In the genomic region with DNA sequence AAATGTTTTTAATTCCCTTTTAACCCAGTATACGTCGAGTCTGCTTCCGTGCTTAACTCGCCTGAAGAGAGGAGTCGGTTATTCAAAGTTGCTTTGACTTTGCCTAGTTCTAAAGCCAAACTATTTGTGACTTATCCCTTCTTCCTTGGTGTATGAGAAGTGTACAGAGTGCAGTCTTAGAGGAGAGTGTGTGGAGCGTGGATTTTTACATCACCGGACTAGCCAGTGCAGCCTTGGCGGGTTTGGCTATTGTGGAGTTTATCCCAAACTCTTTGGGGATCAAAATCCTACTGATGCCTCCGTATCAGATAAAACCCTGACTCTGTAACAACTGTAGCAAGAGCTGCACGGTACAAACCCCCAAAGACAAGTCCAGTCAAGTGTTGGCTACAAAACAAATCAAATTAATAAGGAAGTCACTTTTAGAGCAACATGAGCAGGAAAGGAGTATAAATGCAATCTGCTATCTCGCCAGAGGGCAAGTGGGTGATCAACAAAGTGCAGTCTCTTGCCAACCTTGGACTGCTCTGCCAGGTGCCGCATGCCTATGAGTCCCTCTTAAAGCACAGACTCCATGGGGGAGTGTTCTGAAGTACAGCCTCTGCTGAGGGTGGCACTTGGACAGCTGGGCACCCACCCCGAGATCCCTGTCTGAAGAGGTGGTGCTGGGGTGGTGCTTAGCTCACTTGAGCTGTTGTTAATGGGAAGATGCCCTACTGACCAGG, we compare ENCODE assay signal across 12 mouse cellular contexts. TPM values are rescaled to one million over a fixed set of nuclear protein-coding genes. Genes with fewer than 3 reads are reported as not detected.
DNase-seq lines count a peak whose midpoint lies in the region; ATAC-seq and TF ChIP-seq lines count a peak whose summit lies in the region.
"Not testable (repeated sequence)": the region's sequence is repeated elsewhere in the genome, so short reads cannot be mapped to it uniquely, and the experiment has no call there.
"Had no signal": no experiment of that assay in that cellular context is flagged by ENCODE, and none has a peak within 500 bp of the region (broad histone marks: within the 10 kb centered on the region; RNA-seq: fewer than 3 reads in every experiment).

No protein-coding gene starts in this region.

- not testable (repeated sequence) for H3K27me3 ChIP-seq in CH12.LX (replicated peaks); embryonic facial prominence, embryonic 13.5 days; hindbrain, embryonic 15.5 days; kidney, embryonic 14.5 days (ENCODE audit: control insufficient read depth, insufficient read depth, low read length); limb, embryonic 13.5 days; neural tube, embryonic 13.5 days

- not testable (repeated sequence) for ATAC-seq in embryonic facial prominence, embryonic 13.5 days (ENCODE audit: insufficient number of reproducible peaks, insufficient read depth, low FRiP score, low TSS enrichment, low read depth); kidney, embryonic 14.5 days (ENCODE audit: low FRiP score, low TSS enrichment); limb, embryonic 13.5 days (ENCODE audit: low FRiP score, low read depth); neural tube, embryonic 13.5 days (ENCODE audit: low read depth)
- ATAC-seq in granulocyte monocyte progenitor cell, adult 5-6 weeks (replicated peaks; ENCODE audit: poor library complexity, severe bottlenecking) = peak; percentile 30; the same call in 1 of the 2 replicates
- peak; percentile 59; the same call in 1 of the 2 replicates for ATAC-seq in hindbrain, embryonic 15.5 days (ENCODE audit: low FRiP score, low read depth)
- ATAC-seq in megakaryocyte-erythroid progenitor cell, adult 5-6 weeks (replicated peaks; ENCODE audit: low FRiP score, low TSS enrichment, poor library complexity, severe bottlenecking) = 0 out of 2 replicates have a peak, but pooled peaks have one; percentile 37

- not testable (repeated sequence) for H3K9me3 ChIP-seq in CH12.LX (replicated peaks; ENCODE audit: low read length); embryonic facial prominence, embryonic 13.5 days; hindbrain, embryonic 15.5 days; kidney, embryonic 14.5 days (ENCODE audit: control insufficient read depth, low read length); limb, embryonic 13.5 days; neural tube, embryonic 13.5 days

- TF ChIP-seq EP300 in CH12.LX (IDR thresholded peaks at IDR 0.05; ENCODE audit: low read length) = not testable (repeated sequence)

- TF ChIP-seq POLR2A in CH12.LX (IDR thresholded peaks at IDR 0.05; ENCODE audit: low read depth, low read length) = not testable (repeated sequence)

- dilution Hi-C loops in CH12.LX (cut with MboI; ENCODE audit: extremely low pct_ligation_motif_present, extremely low pct_unique_long_range_greater_than_20kb, low sequenced_read_pairs) = not testable (repeated sequence)

- H3K4me3 ChIP-seq in CH12.LX (replicated peaks in 1 of 3; ENCODE audit: low read depth in 2 of 3, low read length in 2 of 3, poor library complexity in 1 of 3); hindbrain, embryonic 15.5 days; kidney, embryonic 14.5 days (ENCODE audit: low read length); limb, embryonic 13.5 days; neural tube, embryonic 13.5 days: not testable (repeated sequence)
- peak overlapping the region; percentile 19 for H3K4me3 ChIP-seq in embryonic facial prominence, embryonic 13.5 days

- peak overlapping the region; percentile 52; the same call in 1 of the 2 replicates for H3K4me2 ChIP-seq in CH12.LX (ENCODE audit: insufficient read depth, low read depth, poor library complexity, severe bottlenecking)
- H3K4me2 ChIP-seq in embryonic facial prominence, embryonic 13.5 days = peak overlapping the region; percentile 47
- H3K4me2 ChIP-seq in hindbrain, embryonic 15.5 days = peak overlapping the region; percentile 35
- peak overlapping the region; percentile 37; the same call in 1 of the 2 replicates for H3K4me2 ChIP-seq in kidney, embryonic 14.5 days (replicated peaks; ENCODE audit: low read depth, low read length)
- H3K4me2 ChIP-seq in limb, embryonic 13.5 days (replicated peaks) = peak overlapping the region; percentile 49
- peak overlapping the region; percentile 44 for H3K4me2 ChIP-seq in neural tube, embryonic 13.5 days

- H3K36me3 ChIP-seq in CH12.LX (replicated peaks in 1 of 2; ENCODE audit: control insufficient read depth in 1 of 2, insufficient read depth in 1 of 2, low read length in 1 of 2); embryonic facial prominence, embryonic 13.5 days; hindbrain, embryonic 15.5 days; kidney, embryonic 14.5 days (ENCODE audit: control insufficient read depth, insufficient read depth, low read length); limb, embryonic 13.5 days; neural tube, embryonic 13.5 days: not testable (repeated sequence)

- not testable (repeated sequence) for TF ChIP-seq RAD21 in CH12.LX (IDR thresholded peaks at IDR 0.05; ENCODE audit: low read depth, low read length)

- not testable (repeated sequence) for H3K79me2 ChIP-seq in CH12.LX (replicated peaks; ENCODE audit: control insufficient read depth, extremely low read depth, insufficient read depth, poor library complexity, severe bottlenecking)

- 52% methylated on average over 13 of the region's 13 CpGs for WGBS in embryonic facial prominence, embryonic 13.5 days
- 69% methylated on average over 13 of the region's 13 CpGs for WGBS in hindbrain, embryonic 15.5 days
- WGBS in kidney, embryonic 14.5 days = 62% methylated on average over 13 of the region's 13 CpGs
- WGBS in limb, embryonic 13.5 days = 53% methylated on average over 13 of the region's 13 CpGs
- 75% methylated on average over 13 of the region's 13 CpGs for WGBS in neural tube, embryonic 13.5 days

- DNase-seq in CH12.LX (ENCODE audit: extremely low read depth) = not testable (repeated sequence)

- H3K9ac ChIP-seq in CH12.LX (ENCODE audit: insufficient read depth, low read depth); embryonic facial prominence, embryonic 13.5 days; hindbrain, embryonic 15.5 days; kidney, embryonic 14.5 days (ENCODE audit: low read depth, low read length); limb, embryonic 13.5 days: not testable (repeated sequence)
- H3K9ac ChIP-seq in neural tube, embryonic 13.5 days = 0 out of 2 replicates have a peak overlapping the region, but pooled peaks have one; percentile 22

- peaks cover 0 to 17% of the 10 kb centered on the region in 2 experiments; a peak in 2 of 4 replicates for H3K4me1 ChIP-seq in CH12.LX (ENCODE audit: control insufficient read depth in 1 of 2, insufficient read depth in 2 of 2)
- not testable (repeated sequence) for H3K4me1 ChIP-seq in embryonic facial prominence, embryonic 13.5 days; hindbrain, embryonic 15.5 days (replicated peaks); kidney, embryonic 14.5 days (ENCODE audit: control insufficient read depth, insufficient read depth, low read length); limb, embryonic 13.5 days; neural tube, embryonic 13.5 days (replicated peaks)

- in situ Hi-C loops in CH12.LX (cut with MboI; ENCODE audit: low pct_ligation_motif_present, low pct_unique_long_range_greater_than_20kb, low sequenced_read_pairs) = loop anchor here (25.0 kb wide), 2 partner anchors 595 to 870 kb away; a partner anchor contains a TSS

- not testable (repeated sequence) for TF ChIP-seq CTCF in CH12.LX (conservative IDR thresholded peaks at IDR 0.05 in 1 of 2, IDR thresholded peaks at IDR 0.05 in 1 of 2; ENCODE audit: low read depth in 2 of 2, low read length in 2 of 2)

- H3K27ac ChIP-seq in CH12.LX (ENCODE audit: insufficient read depth, low read depth); embryonic facial prominence, embryonic 13.5 days; hindbrain, embryonic 15.5 days (replicated peaks); kidney, embryonic 14.5 days (ENCODE audit: low read depth, low read length); limb, embryonic 13.5 days; neural tube, embryonic 13.5 days (replicated peaks): not testable (repeated sequence)

RNA-seq across cellular contexts. Expression of a gene that starts 3.7 kb away (rescaled TPM):
- not detected in 2 replicates for total RNA-seq in CH12.LX (2012; rRNA removed)
- not detected in 2 replicates for total RNA-seq in CH12.LX (2014; rRNA removed)
- not detected in 2 replicates for polyA plus RNA-seq in CH12.LX (2012; ENCODE audit: insufficient read length, low read depth)
- not detected in 2 replicates for polyA plus RNA-seq in embryonic facial prominence, embryonic 13.5 days (2015; fragmentation: Nextera tagmentation; extraction: Ambion mirVana)
- 2.5 TPM in 1 of 2 replicates, not detected in the other for total RNA-seq in granulocyte monocyte progenitor cell, adult 5-6 weeks (2014; fragmentation: Nextera tagmentation)
- total RNA-seq in granulocyte monocyte progenitor cell, adult 5-6 weeks (2017) = 2.0 and 2.3 TPM in 2 replicates
- not detected in 2 replicates for polyA plus RNA-seq in hindbrain, embryonic 15.5 days (2015; fragmentation: Nextera tagmentation; extraction: Ambion mirVana)
- polyA plus RNA-seq in kidney, embryonic 14.5 days (2014; fragmentation: Nextera tagmentation; extraction: Ambion mirVana) = not detected in 2 replicates
- not detected in 2 replicates for polyA plus RNA-seq in limb, embryonic 13.5 days (2015; fragmentation: Nextera tagmentation; extraction: Ambion mirVana)
- total RNA-seq in megakaryocyte-erythroid progenitor cell, adult 5-6 weeks (2014; fragmentation: Nextera tagmentation) = not detected in 2 replicates
- 0.47 TPM in 1 of 2 replicates, not detected in the other for total RNA-seq in megakaryocyte-erythroid progenitor cell, adult 5-6 weeks (2017)
- not detected in 2 replicates for polyA plus RNA-seq in neural tube, embryonic 13.5 days (2015; fragmentation: Nextera tagmentation; extraction: Ambion mirVana)
- total RNA-seq: adrenal gland, adult 2 months; layer of hippocampus, adult 8-10 months had no signal
- polyA plus RNA-seq: adrenal gland, adult 2 months had no signal

RNA-seq across cellular contexts. Expression of a gene that starts 29.6 kb away (rescaled TPM):
- not detected in 2 replicates for total RNA-seq in CH12.LX (2012; rRNA removed)
- 0.26 TPM in 1 of 2 replicates, not detected in the other for total RNA-seq in CH12.LX (2014; rRNA removed)
- polyA plus RNA-seq in CH12.LX (2012; ENCODE audit: insufficient read length, low read depth) = not detected in 2 replicates
- not detected in 2 replicates for polyA plus RNA-seq in embryonic facial prominence, embryonic 13.5 days (2015; fragmentation: Nextera tagmentation; extraction: Ambion mirVana)
- not detected in 2 replicates for total RNA-seq in granulocyte monocyte progenitor cell, adult 5-6 weeks (2014; fragmentation: Nextera tagmentation)
- not detected in 2 replicates for total RNA-seq in granulocyte monocyte progenitor cell, adult 5-6 weeks (2017)
- polyA plus RNA-seq in hindbrain, embryonic 15.5 days (2015; fragmentation: Nextera tagmentation; extraction: Ambion mirVana) = not detected in 2 replicates
- polyA plus RNA-seq in kidney, embryonic 14.5 days (2014; fragmentation: Nextera tagmentation; extraction: Ambion mirVana) = not detected in 2 replicates
- polyA plus RNA-seq in limb, embryonic 13.5 days (2015; fragmentation: Nextera tagmentation; extraction: Ambion mirVana) = not detected in 2 replicates
- total RNA-seq in megakaryocyte-erythroid progenitor cell, adult 5-6 weeks (2014; fragmentation: Nextera tagmentation) = not detected in 2 replicates
- not detected in 2 replicates for total RNA-seq in megakaryocyte-erythroid progenitor cell, adult 5-6 weeks (2017)
- not detected in 2 replicates for polyA plus RNA-seq in neural tube, embryonic 13.5 days (2015; fragmentation: Nextera tagmentation; extraction: Ambion mirVana)
- total RNA-seq: adrenal gland, adult 2 months; heart, adult 18-20 months; hematopoietic stem cell, adult 5-6 weeks; layer of hippocampus, adult 8-10 months had no signal
- polyA plus RNA-seq: adrenal gland, adult 2 months had no signal

RNA-seq across cellular contexts. Expression of a gene that starts 32.6 kb away (rescaled TPM):
- total RNA-seq in CH12.LX (2012; rRNA removed) = 0.17 and 0.25 TPM in 2 replicates
- total RNA-seq in CH12.LX (2014; rRNA removed) = 0.52 TPM in 1 of 2 replicates, not detected in the other
- polyA plus RNA-seq in CH12.LX (2012; ENCODE audit: insufficient read length, low read depth) = not detected in 2 replicates
- polyA plus RNA-seq in embryonic facial prominence, embryonic 13.5 days (2015; fragmentation: Nextera tagmentation; extraction: Ambion mirVana) = not detected in 2 replicates
- total RNA-seq in granulocyte monocyte progenitor cell, adult 5-6 weeks (2014; fragmentation: Nextera tagmentation) = not detected in 2 replicates
- not detected in 2 replicates for total RNA-seq in granulocyte monocyte progenitor cell, adult 5-6 weeks (2017)
- polyA plus RNA-seq in hindbrain, embryonic 15.5 days (2015; fragmentation: Nextera tagmentation; extraction: Ambion mirVana) = not detected in 2 replicates
- not detected in 2 replicates for polyA plus RNA-seq in kidney, embryonic 14.5 days (2014; fragmentation: Nextera tagmentation; extraction: Ambion mirVana)
- polyA plus RNA-seq in limb, embryonic 13.5 days (2015; fragmentation: Nextera tagmentation; extraction: Ambion mirVana) = not detected in 2 replicates
- not detected in 2 replicates for total RNA-seq in megakaryocyte-erythroid progenitor cell, adult 5-6 weeks (2014; fragmentation: Nextera tagmentation)
- not detected in 2 replicates for total RNA-seq in megakaryocyte-erythroid progenitor cell, adult 5-6 weeks (2017)
- not detected in 2 replicates for polyA plus RNA-seq in neural tube, embryonic 13.5 days (2015; fragmentation: Nextera tagmentation; extraction: Ambion mirVana)
- total RNA-seq: adrenal gland, adult 2 months; heart, adult 18-20 months; hematopoietic stem cell, adult 5-6 weeks; layer of hippocampus, adult 8-10 months had no signal
- polyA plus RNA-seq: adrenal gland, adult 2 months had no signal
